Mouse (Mus musculus) heart, postnatal 0 days (tissue): ENCODE data around the gene Skp1a.

ENCODE experiments used
- CTCF ChIP-seq: IDR thresholded peaks from 2 replicates; pipeline ENCODE4 v1.5.1; 2016; ENCODE audit warnings: antibody characterized with exemption, control low read depth, low read depth
- EP300 ChIP-seq: IDR thresholded peaks from 2 replicates; pipeline ENCODE4 v1.6.1; 2016; ENCODE audit warnings: antibody characterized with exemption, low read depth

- TF ChIP-seq CTCF (no peak), EP300 (no peak)
These were observed 41.6 kb downstream of the Skp1a start for GRCm38 (mm10) chr11:52273183-52273941.
